Mouse (Mus musculus) C2C12 (cell line): ENCODE measurements around the gene Acvr1.

Experiments
- MAX ChIP-seq: IDR thresholded peaks from one replicate; pipeline ENCODE4 v1.6.1; 2011; ENCODE audit warnings: mild to moderate bottlenecking, control low read depth
- USF1 ChIP-seq: IDR thresholded peaks from one replicate; pipeline ENCODE4 v1.6.1; 2011; ENCODE audit warnings: low read depth, mild to moderate bottlenecking, control low read depth, moderate library complexity

- TF ChIP-seq MAX (no peak), USF1 (no peak)
These were observed 97.1 kb downstream of the Acvr1 start, which contains the start of gene Gm17409 for GRCm38 (mm10) chr2:58469816-58470215.
